Mouse (Mus musculus) T-helper 1 cell (primary cell): ENCODE results near the gene Vmn1r57.
"Not testable (repeated sequence)": the region's sequence is repeated elsewhere in the genome, so short reads cannot be mapped to it uniquely, and the experiment has no call there.

Source experiments
- in situ Hi-C: fragments of 300-600 bp; cut with MboI, MseI; formaldehyde crosslinking; loops from one replicate; pipeline ENCODE4 v1.15.1; 2025; ENCODE audit warnings: high pct_unique_total_duplicates

The Vmn1r57 gene

GRCm38 (mm10) chr7:5218193-5218592 is at the start of gene Vmn1r57:
Vmn1r57 (plus strand) TSS chr7:5218493.
- in situ Hi-C loops, result not testable (repeated sequence)

GRCm38 (mm10) chr7:5196647-5197046 is 21.6 kb upstream of the Vmn1r57 start, which contains the start of gene Vmn1r56:
Vmn1r56 (minus strand) TSS chr7:5196747.
- in situ Hi-C loops, result loop anchor here (5.0 kb wide), 1 partner anchor 51 kb away; no protein-coding TSS in a partner anchor

- in situ Hi-C loops, result no loop called here
Observed at GRCm38 (mm10) chr7:5263051-5263450, 44.8 kb downstream of the Vmn1r57 start.
